Mouse (Mus musculus) heart, adult 2 months (tissue): ENCODE measurements around the gene Ank3. TPM values are rescaled to one million over a fixed set of nuclear protein-coding genes. Genes with fewer than 3 reads are reported as not detected.

Experiments
- DNase-seq, 2 experiments: peaks; one replicate each; pipeline ENCODE4 v3.0.0; 2021
- H3K27ac ChIP-seq: fragments of 200-600 bp; 2 replicates; pipeline ENCODE4 v1.8.1; 2022
- H3K27me3 ChIP-seq: fragments of 200-500 bp; 2 replicates; pipeline ENCODE4 v1.6.1; 2012; ENCODE audit warnings: mild to moderate bottlenecking, low read length, inconsistent platforms, mixed read lengths; ENCODE audit not compliant: control insufficient read depth, insufficient read depth
- H3K36me3 ChIP-seq: fragments of 200-500 bp; 2 replicates; pipeline ENCODE4 v1.6.1; 2012; ENCODE audit warnings: low read length, inconsistent platforms; ENCODE audit not compliant: control insufficient read depth, insufficient read depth
- H3K4me1 ChIP-seq: fragments of 200-500 bp; 2 replicates; pipeline ENCODE4 v1.6.1; 2011; ENCODE audit warnings: low read length; ENCODE audit not compliant: control insufficient read depth, insufficient read depth
- H3K4me3 ChIP-seq: fragments of 200-600 bp; 2 replicates; pipeline ENCODE4 v1.8.1; 2022
- H3K79me2 ChIP-seq: fragments of 200-500 bp; replicated peaks from 2 replicates; pipeline ENCODE4 v1.6.1; 2012; ENCODE audit warnings: mild to moderate bottlenecking, inconsistent platforms, low read length, moderate library complexity, mixed read lengths; ENCODE audit not compliant: control insufficient read depth, insufficient read depth
- H3K9ac ChIP-seq: fragments of 200-500 bp; 2 replicates; pipeline ENCODE4 v1.6.1; 2012; ENCODE audit warnings: low read depth, mild to moderate bottlenecking, control low read depth, inconsistent platforms, low read length, mixed read lengths
- CTCF ChIP-seq: fragments of 200-600 bp; IDR thresholded peaks from 2 replicates; pipeline ENCODE4 v1.8.1; 2022; ENCODE audit warnings: antibody characterized with exemption, mild to moderate bottlenecking, moderate library complexity
- EP300 ChIP-seq: fragments of 200-500 bp; IDR thresholded peaks from 2 replicates; pipeline ENCODE4 v1.6.1; 2011; ENCODE audit warnings: low read depth, low read length, control low read depth; ENCODE audit not compliant: insufficient read depth
- POLR2A ChIP-seq: fragments of 200-500 bp; IDR thresholded peaks from 2 replicates; pipeline ENCODE4 v1.6.1; 2011; ENCODE audit warnings: mild to moderate bottlenecking, low read depth, low read length, control low read depth; ENCODE audit not compliant: insufficient read depth
- WGBS: fragments of 180-500 bp; shearing (Covaris S2); methylation state at CpG from one replicate; pipeline ENCODE4 v1.1.7; 2018; 5-methylcytosine and 5-hydroxymethylcytosine counted together
- intact Hi-C: fragments of 180-260 bp; cut with DNase I; formaldehyde crosslinking; loops from one replicate; pipeline ENCODE4 v1.15.1; 2025
- polyA plus RNA-seq: library from polyadenylated mRNA; depleted of rRNA; stranded (reverse); fragments of >200 nt; gene quantifications from 2 replicates; pipeline ENCODE4 v1.2.3, GENCODE M21; 2012
- total RNA-seq, 2 experiments: library from RNA; stranded (reverse); gene quantifications; 2 replicates each; pipeline ENCODE4 v1.2.3; 2021

Ank3 gene
- total and polyA plus RNA-seq, 3 experiments: 16.8 to 80.3 (median 64.6) TPM

- no peak for DNase-seq
- H3K36me3 ChIP-seq: no peaks in the 10 kb centered on the region
Observed at GRCm38 (mm10) chr10:69696019-69696418, 297.4 kb downstream of the Ank3 start.

GRCm38 (mm10) chr10:69698699-69699098 lies 300.1 kb downstream of the Ank3 start:
- H3K36me3 ChIP-seq: no peaks in the 10 kb centered on the region
- no peaks in the 10 kb centered on the region for H3K4me1 ChIP-seq
- TF ChIP-seq EP300 (no peak), POLR2A (no peak), CTCF (no peak)
- H3K4me3 ChIP-seq: no peak overlapping the region
- no peaks in the 10 kb centered on the region for H3K79me2 ChIP-seq
- 75% methylated on average over 1 of the region's 1 CpGs for WGBS
- no peak overlapping the region for H3K27ac ChIP-seq
- intact Hi-C loops: no loop called here
- no peak for DNase-seq
- no peaks in the 10 kb centered on the region for H3K27me3 ChIP-seq
- no peak overlapping the region for H3K9ac ChIP-seq

More at GRCm38 (mm10) chr10:69696019-69696418, 297.4 kb downstream of the Ank3 start:
- TF ChIP-seq CTCF (no peak), EP300 (no peak), POLR2A (no peak)
- no peaks in the 10 kb centered on the region for H3K79me2 ChIP-seq
- no peak overlapping the region for H3K9ac ChIP-seq
- H3K4me1 ChIP-seq: no peaks in the 10 kb centered on the region
- H3K27me3 ChIP-seq: no peaks in the 10 kb centered on the region
- H3K27ac ChIP-seq: no peak overlapping the region
- intact Hi-C loops: no loop called here
- 81% methylated on average over 9 of the region's 9 CpGs for WGBS
- H3K4me3 ChIP-seq: no peak overlapping the region

- WGBS: 49% methylated on average over 4 of the region's 4 CpGs
- H3K27me3 ChIP-seq: no peaks in the 10 kb centered on the region
- no peak overlapping the region for H3K27ac ChIP-seq
- H3K79me2 ChIP-seq: no peaks in the 10 kb centered on the region
- TF ChIP-seq EP300 (no peak), CTCF (no peak), POLR2A (no peak)
- intact Hi-C loops: no loop called here
- no peak overlapping the region for H3K9ac ChIP-seq
- DNase-seq: no peak
- H3K4me1 ChIP-seq: no peaks in the 10 kb centered on the region
- H3K36me3 ChIP-seq: no peaks in the 10 kb centered on the region
- no peak overlapping the region for H3K4me3 ChIP-seq
Observed at GRCm38 (mm10) chr10:69701226-69701625, 302.7 kb downstream of the Ank3 start.

GRCm38 (mm10) chr10:69705806-69706768 lies 307.5 kb downstream of the Ank3 start:
- Histone ChIP-seq H3K36me3 (no peaks in the 10 kb centered on the region), H3K27ac (no peak overlapping the region), H3K79me2 (no peaks in the 10 kb centered on the region), H3K27me3 (no peaks in the 10 kb centered on the region), H3K4me3 (no peak overlapping the region), H3K4me1 (no peaks in the 10 kb centered on the region; the same call in 1 of the 2 replicates), H3K9ac (no peak overlapping the region)
- DNase-seq: no peak
- intact Hi-C loops: no loop called here
- WGBS: 36% methylated on average over 17 of the region's 17 CpGs
- TF ChIP-seq EP300 (no peak), CTCF (no peak), POLR2A (no peak)

- Histone ChIP-seq H3K36me3 (no peaks in the 10 kb centered on the region), H3K4me3 (no peak overlapping the region), H3K9ac (no peak overlapping the region), H3K79me2 (no peaks in the 10 kb centered on the region), H3K27ac (no peak overlapping the region), H3K4me1 (no peaks in the 10 kb centered on the region; the same call in 1 of the 2 replicates), H3K27me3 (no peaks in the 10 kb centered on the region)
- 50% methylated on average over 14 of the region's 14 CpGs for WGBS
- intact Hi-C loops: no loop called here
- DNase-seq: peak in 1 of 2 experiments; percentile 21
- TF ChIP-seq POLR2A (no peak), CTCF (no peak)
Observed at GRCm38 (mm10) chr10:69706851-69707788, 308.5 kb downstream of the Ank3 start.
